Mouse (Mus musculus): ENCODE measurements around the gene Gpr3.

Gene Gpr3

DNA sequence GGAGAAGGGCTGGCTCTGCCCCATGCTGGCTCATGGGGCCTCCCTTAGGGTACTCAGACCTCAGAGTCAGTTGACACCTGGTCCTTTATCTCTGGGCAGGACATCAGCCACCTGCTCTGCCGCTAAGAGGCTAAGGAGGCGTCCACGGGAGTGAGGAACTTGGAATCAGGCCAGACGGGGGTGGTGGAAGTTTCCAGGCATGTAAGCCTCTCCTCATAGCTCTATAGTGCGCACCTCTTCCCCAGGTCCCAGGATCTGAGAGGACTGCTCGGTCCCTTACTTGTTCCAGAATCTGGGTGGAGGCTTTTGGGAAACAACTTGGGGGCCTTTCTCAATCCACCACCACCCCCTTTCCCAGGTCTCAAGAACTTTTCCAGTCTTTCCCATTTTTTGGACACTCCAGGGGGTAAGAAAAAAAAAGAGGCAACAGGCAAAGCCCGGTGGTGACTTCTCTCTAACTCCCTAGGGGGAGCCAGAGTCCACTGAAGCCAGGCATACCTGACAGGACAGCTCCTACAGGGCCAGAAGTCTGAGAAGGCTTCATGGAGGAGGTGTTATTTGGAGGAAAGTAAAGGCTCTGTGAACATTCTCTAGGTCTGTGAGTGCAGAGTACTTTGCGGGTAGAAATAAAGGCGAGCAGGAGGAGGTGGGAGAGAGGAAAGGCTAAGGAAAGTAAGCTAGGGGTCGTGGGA lies 21.1 kb upstream of the Gpr3 start:
- peak; percentile 71 for DNase-seq

DNA sequence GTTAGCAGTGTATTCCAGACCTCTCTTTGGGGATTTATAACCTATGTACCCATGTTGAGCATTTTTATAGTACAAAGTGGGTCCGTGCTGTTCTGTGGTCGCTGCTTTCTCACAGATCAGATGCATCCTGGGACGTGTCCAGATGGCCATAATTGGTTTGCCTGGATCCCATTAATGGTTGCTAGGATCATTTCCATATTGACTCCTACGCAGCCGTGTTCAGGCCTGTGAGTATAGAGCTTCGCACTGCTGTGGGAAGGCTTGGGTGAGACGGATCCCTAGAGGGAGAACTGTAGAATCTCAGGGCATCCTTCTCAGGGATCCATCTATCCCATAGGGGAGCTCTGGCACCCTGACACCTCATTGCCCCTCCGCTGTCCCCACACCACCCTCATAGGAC lies 17.2 kb upstream of the Gpr3 start:
- DNase-seq: no peak

DNA sequence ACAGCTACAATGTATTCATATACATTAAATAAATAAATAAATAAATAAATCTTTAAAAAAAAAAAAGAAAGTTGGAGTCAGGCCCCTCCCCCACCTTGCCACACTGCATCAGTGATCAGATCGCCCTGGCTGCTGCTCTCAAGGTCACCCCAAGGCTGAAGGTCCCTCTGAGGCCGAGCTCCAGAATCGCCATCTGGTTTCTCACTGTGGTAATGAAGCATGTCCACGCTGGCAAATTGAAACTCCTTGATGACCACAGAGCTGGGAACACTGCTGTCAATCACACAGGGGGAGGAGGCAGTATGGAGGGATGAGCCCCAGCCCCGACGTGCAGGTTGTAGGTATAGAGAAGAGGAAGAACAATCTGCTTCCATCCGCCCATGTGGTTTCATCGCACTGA lies 15.3 kb upstream of the Gpr3 start:
- no peak for DNase-seq

DNA sequence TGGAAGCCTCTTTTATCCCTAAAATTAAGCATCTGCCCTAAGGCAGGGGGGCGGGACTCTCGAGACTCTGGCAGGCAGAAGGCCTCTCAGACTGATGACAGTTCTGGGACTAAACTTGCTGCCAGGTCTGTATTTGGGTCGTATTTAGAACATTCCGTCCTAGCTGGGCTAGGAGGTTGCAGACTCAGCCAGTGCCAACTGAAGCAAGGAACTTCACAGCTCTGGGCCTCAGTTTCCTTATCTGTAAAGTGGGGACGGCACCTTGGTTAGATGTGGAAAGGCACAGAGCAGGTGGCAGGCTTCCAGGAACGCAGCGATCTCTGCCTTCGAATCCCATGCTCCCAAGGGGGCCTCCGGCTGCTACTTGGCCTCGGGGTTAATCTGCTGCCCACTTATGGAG lies 13.7 kb upstream of the Gpr3 start:
- peak; percentile 48 for DNase-seq

DNA sequence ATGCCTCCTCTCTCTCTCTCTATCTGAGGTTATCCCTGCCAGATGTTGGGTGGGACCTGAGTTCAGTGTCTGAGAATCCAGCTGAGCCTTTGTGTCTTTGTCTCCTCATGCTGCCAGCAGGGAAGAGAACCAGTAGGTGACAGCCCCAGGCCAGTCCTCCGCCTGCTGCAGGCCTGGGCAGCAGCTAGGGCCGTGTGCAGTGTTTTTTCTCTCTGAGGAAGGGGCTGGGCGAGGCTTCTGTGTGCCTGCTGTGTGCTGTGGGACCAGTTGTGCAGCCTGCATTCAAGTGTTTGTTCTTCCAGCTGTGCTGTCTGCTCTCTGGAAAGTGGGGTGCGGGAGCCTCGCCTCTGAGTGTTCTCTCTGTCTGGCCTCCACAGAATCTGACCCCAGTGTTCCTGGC lies 11.5 kb upstream of the Gpr3 start:
- no peak for DNase-seq

DNA sequence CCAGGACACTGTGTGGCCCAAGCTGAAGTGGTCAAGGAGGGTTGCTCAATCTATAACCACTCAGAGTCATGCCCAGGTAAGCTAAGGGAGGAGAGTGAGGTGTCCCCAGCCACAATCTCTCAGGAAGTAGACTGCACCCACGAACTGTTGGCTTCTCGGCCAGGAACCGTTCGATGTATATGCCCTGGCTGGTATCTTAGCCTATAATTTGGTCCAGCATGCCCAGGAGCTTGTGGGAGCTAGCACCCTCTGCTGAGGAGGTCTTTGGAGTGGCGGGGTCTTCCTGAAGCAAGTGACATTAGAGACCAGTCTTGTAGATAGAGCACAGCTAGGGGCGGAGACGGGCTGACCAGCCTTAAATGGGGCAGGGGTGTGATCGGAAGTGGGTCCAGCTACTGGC lies 9.4 kb upstream of the Gpr3 start:
- no peak for DNase-seq

DNA sequence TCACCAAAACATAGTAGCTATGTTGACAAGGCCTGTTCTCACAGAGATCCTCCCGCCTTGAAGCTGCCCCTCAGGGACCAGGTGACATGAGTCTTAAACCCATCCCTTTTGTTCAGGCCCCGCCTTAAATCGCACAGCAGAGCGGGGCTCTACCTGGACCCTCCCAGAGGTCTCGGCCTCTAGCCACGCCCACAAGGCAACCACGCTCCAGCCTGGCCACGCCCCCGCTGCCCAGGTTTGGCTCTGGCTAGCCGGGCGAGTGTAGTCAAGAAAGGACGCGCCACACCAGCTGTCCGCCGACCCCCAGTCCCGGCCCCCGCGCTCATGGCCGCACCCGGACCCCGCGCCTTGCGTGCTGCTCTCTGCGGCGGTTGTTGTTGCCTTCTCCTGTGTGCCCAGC lies 8.3 kb upstream of the Gpr3 start:
- DNase-seq: peak; percentile 59

GRCm38 (mm10) chr4:133218745-133219144 lies 6.4 kb upstream of the Gpr3 start:
- DNase-seq: no peak

- peak; percentile 76 for DNase-seq
Measured at GRCm38 (mm10) chr4:133217641-133218040, 5.3 kb upstream of the Gpr3 start.

DNA sequence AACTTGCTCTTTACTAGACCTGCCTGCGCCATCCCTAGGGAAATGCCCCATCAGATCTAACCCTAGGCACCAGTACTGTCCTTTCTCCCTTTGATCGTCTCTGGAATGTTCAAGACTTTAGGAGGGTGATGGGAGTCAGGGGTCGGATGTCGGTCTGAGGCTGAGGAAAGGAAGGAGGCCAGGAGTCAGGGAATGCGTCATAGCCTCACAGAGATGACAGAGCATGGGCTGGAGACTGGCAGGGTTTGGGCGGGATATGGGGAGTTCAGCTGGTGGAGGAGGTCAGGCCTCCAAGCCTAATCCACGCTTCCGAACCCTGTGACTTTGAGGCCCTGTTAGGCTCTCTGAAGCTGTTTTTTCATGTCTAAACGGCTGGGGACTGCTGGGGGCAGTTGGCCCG lies 1.3 kb upstream of the Gpr3 start:
- DNase-seq: no peak

- no peak for DNase-seq
Measured at GRCm38 (mm10) chr4:133213268-133213590, 893 bp upstream of the Gpr3 start.

GRCm38 (mm10) chr4:133212562-133213267 lies 379 bp upstream of the Gpr3 start:
- DNase-seq: peak; percentile 82

- no peak for DNase-seq
Measured at GRCm38 (mm10) chr4:133210788-133211390, 1.4 kb downstream of the Gpr3 start.

- no peak for DNase-seq
Measured at GRCm38 (mm10) chr4:133210023-133210787, 2.1 kb downstream of the Gpr3 start.

DNA sequence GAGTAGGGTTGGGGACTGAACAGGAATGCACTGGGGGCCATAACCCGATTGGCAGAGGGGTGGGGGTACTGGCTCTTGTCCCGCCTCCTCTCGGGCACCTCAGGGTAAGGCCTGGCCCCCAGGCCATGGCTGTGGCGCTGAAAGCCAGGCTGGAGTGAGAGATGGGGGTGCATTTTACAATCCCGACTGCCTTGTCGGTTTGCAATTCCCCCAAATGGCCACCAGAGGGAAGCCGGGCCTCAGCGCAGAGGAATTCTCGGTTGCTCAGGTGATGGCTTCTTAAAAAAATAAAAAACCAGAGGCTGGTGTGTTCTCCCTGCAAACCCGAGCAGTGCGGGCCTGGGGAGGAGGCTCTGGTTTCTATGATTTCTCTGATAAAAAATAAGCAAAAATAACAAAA lies 3.0 kb downstream of the Gpr3 start:
- peak; percentile 54 for DNase-seq

- no peak for DNase-seq
Measured at GRCm38 (mm10) chr4:133204379-133204778, 8.0 kb downstream of the Gpr3 start.

GRCm38 (mm10) chr4:133203591-133203990 lies 8.7 kb downstream of the Gpr3 start:
- no peak for DNase-seq

DNA sequence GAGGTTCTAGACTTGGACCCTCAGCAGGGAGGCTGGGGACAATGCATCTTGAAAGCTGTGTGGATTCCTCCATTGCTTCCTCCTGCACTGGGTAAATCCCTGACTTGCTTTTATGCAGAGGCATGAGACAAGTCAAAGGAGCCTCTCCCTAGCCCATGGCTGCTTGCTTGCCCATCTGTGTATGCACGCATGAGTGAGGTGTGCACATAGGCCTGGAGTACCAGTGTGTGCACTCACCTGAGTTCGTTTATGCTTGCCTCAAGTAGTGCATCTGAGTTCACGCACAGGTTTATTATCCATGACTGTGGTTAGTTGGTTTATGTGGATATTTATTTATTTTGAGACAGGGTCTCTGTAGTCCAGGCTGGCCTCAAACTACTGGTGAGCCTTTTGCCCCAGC lies 10.1 kb downstream of the Gpr3 start:
- no peak for DNase-seq

DNA sequence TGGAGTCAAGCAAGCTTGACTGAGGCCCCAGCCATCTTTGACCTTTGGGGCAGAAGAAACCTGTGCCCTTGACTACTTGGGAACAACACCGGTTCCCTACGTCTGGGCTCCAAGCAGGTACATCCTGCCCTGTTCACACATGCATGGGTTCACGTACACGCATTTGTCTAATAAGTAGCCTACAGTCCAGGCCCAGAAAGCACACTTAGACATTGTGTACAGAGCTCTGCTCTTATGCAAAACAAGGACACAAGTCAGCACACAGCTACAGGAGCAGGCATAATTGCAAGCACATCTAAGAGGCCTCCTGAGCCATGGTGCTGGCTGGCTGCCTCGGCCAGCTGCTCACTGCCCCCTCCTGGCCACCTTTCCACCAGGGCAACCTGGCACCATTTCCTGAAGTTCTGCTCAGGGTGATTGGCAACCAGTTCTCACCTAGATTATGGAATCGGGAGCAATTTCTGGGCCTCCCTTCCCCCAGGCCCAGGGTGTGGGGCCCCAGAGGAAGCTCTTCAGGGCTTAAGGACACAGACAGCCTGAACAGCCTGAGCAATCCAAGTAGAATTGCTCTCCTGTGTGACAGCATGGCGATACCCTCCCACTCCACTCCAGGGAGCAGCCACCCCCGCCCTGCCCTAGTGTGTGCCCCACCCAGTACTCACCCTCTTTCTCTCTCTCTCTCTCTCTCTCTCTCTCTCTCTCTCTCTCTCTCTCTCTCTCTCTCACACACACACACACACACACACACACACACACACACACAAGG lies 11.1 kb downstream of the Gpr3 start:
- peak; percentile 75 for DNase-seq

GRCm38 (mm10) chr4:133200343-133200742 lies 12.0 kb downstream of the Gpr3 start:
- peak; percentile 61 for DNase-seq

- no peak for DNase-seq
Measured at GRCm38 (mm10) chr4:133199743-133200142, 12.6 kb downstream of the Gpr3 start.

DNA sequence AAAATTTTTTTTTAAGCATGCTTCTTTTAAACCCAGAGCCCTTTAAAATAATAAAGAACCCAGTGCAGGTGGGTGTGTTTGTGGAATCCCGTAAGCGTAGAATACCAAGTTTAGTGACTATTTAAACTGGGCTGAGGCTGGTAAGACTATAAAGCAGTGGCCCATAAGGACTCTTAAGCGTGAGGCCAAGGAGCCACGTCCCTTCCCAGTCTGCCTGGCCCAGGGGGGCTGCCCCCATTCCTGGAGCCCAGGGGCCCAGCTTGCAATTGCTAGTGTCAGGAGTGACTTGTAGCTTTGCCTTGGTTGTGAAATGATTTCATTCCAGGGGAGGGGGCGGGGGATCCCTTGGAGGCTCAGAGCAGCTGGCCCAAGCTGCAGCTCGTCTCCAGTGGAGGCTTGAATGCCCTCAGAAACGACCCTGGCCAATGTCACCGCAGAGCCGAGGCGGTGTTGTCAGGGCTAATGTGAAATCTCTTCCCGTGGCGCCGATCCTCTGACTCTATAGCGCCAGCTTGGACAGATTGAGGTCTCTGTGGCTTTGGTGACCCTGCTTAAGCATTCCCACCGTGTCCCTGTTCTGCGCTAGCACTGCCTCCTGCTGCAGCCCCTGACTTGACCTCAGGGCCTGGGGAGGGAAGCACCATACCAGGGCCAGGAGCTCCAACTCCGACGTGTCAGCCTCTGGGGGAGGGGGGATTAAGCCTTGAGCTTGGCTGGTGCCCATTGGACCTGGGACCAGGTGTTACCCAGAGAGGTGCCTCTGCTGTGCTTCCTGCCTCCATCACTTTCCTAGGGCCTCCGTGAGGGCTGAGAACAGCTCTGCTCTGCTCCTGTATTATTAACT lies 13.8 kb downstream of the Gpr3 start:
- no peak for DNase-seq
